Mouse (Mus musculus) G1E (cell line): ENCODE results near the gene Fbxl19.
"Not testable (repeated sequence)": the region's sequence is repeated elsewhere in the genome, so short reads cannot be mapped to it uniquely, and the experiment has no call there.

Source experiments
- CTCF ChIP-seq: IDR thresholded peaks from 2 replicates; pipeline ENCODE4 v1.5.1; 2012; ENCODE audit warnings: low read depth, low read length, inconsistent platforms, mixed read lengths
- GATA1 ChIP-seq: IDR thresholded peaks from 2 replicates; pipeline ENCODE4 v1.6.1; 2012; ENCODE audit warnings: borderline replicate concordance, low read length, inconsistent platforms, mixed read lengths
- GATA2 ChIP-seq: IDR thresholded peaks from 2 replicates; pipeline ENCODE4 v1.6.1; 2012; ENCODE audit warnings: low read depth, low read length, inconsistent platforms, borderline replicate concordance
- POLR2AphosphoS5 ChIP-seq: IDR thresholded peaks from 2 replicates; pipeline ENCODE4 v1.6.1; 2012; ENCODE audit warnings: low read depth, low read length, inconsistent platforms; ENCODE audit not compliant: insufficient replicate concordance
- TAL1 ChIP-seq: conservative IDR thresholded peaks from 2 replicates; pipeline ENCODE4 v1.6.1; 2012; ENCODE audit warnings: low read depth, low read length, inconsistent platforms, mixed read lengths

- not testable (repeated sequence) for TF ChIP-seq CTCF, TAL1, GATA1, POLR2AphosphoS5, GATA2
Measured at GRCm38 (mm10) chr7:127775837-127776236, 31.5 kb downstream of the Fbxl19 start.
